Mouse (Mus musculus): ENCODE data around the gene Ugt2b1.

DNA sequence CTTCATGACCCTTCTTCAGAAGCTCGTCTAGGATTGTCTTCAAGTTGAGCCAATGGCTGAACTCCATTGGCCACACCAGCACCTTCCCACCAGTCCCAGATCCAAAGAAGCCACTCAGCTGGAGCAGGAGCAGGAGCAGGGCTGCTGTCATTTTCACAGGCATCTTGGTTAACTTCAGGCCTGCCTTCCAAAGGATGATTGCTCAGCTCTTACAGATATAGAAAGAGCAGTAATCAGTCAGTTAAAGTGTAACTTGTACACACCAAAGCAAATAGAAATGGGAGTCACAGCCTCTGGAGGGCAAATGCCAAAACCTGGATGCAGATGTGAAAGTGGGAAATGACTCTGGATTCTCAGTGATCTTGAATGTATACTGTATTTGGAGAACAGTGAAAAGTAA is 19.6 kb downstream of the Ugt2b1 start, which contains the start of gene Ugt2b34:
- no peak for TF ChIP-seq CTCF (IDR thresholded peaks at IDR 0.05; ENCODE audit: borderline replicate concordance, insufficient read depth, low read length)
- TF ChIP-seq POLR2A (IDR thresholded peaks at IDR 0.05; ENCODE audit: low read depth, low read length) = no peak
